ENCODE assay signal across 20 mouse cellular contexts in genomic region chr13:20233707-20234106, GRCm38 (mm10).
"Had no signal": no experiment of that assay in that cellular context is flagged by ENCODE, and none has a peak within 500 bp of the region (broad histone marks: within the 10 kb centered on the region; RNA-seq: fewer than 3 reads in every experiment).

No protein-coding gene starts in this region.

- H3K36me3 ChIP-seq: kidney, embryonic 15.5 days; limb, embryonic 12.5 days; liver, embryonic 13.5 days; lung, embryonic 15.5 days; midbrain, embryonic 13.5 days; neural tube, embryonic 15.5 days had no signal

- H3K27ac ChIP-seq: kidney, embryonic 15.5 days; limb, embryonic 12.5 days; liver, embryonic 13.5 days; lung, embryonic 15.5 days; macrophage; midbrain, embryonic 13.5 days; neural tube, embryonic 15.5 days; stomach, postnatal 0 days had no signal

- H3K4me2 ChIP-seq: kidney, embryonic 15.5 days; limb, embryonic 12.5 days; liver, embryonic 13.5 days; lung, embryonic 15.5 days; midbrain, embryonic 13.5 days; neural tube, embryonic 15.5 days had no signal

- DNase-seq: kidney, adult 2 months; kidney, postnatal 14 days; layer of hippocampus, postnatal 36 days; liver; liver, embryonic 13.5 days; liver, postnatal 0 days; lung, postnatal 14 days; right cerebral cortex, adult 18-20 months; right cerebral cortex, postnatal 25 days; thymus, postnatal 14 days had no signal

- ATAC-seq: intestine, embryonic 16.5 days; liver, postnatal 0 days; midbrain, embryonic 13.5 days had no signal

- H3K9ac ChIP-seq: kidney, embryonic 15.5 days; limb, embryonic 12.5 days; liver, embryonic 13.5 days; liver, postnatal 0 days; lung, embryonic 15.5 days; midbrain, embryonic 13.5 days; neural tube, embryonic 15.5 days had no signal

- H3K9me3 ChIP-seq: kidney, embryonic 15.5 days; limb, embryonic 12.5 days; liver, embryonic 13.5 days; lung, embryonic 15.5 days; midbrain, embryonic 13.5 days; neural tube, embryonic 15.5 days had no signal

- H3K4me3 ChIP-seq: kidney, embryonic 15.5 days; limb, embryonic 12.5 days; liver, embryonic 13.5 days; lung, embryonic 15.5 days; megakaryocyte, embryonic 14.5 days; midbrain, embryonic 13.5 days; myocyte; neural tube, embryonic 15.5 days had no signal

- H3K27me3 ChIP-seq: kidney, embryonic 15.5 days; limb, embryonic 12.5 days; liver, embryonic 13.5 days; lung, embryonic 15.5 days; megakaryocyte, embryonic 14.5 days; midbrain, embryonic 13.5 days; neural tube, embryonic 15.5 days had no signal

- H3K4me1 ChIP-seq: neural tube, embryonic 15.5 days had no signal
